16 mouse cellular contexts compared by ENCODE assay signal in the genomic region with DNA sequence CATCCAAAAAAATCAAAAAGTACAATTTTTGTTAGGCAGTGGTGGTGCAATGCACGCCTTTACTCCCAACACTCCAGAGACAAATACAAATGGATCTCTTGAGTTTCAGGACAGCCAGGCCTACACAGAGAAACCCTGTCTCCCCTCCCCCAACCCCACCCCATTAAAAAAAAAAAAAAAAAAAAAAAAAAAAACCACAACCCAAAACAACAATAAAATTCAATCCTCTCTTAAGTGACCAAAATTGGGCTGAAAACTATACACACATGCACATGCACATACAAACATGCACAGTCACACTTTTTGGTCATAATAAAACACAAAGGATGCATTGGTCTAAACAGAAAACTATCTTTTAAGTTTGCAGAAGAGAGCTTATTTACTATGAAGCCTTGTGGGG. TPM values are rescaled to one million over a fixed set of nuclear protein-coding genes. Genes with fewer than 3 reads are reported as not detected.
DNase-seq lines count a peak whose midpoint lies in the region; ATAC-seq and TF ChIP-seq lines count a peak whose summit lies in the region.
"Had no signal": no experiment of that assay in that cellular context is flagged by ENCODE, and none has a peak within 500 bp of the region (broad histone marks: within the 10 kb centered on the region; RNA-seq: fewer than 3 reads in every experiment).

No protein-coding gene starts in this region.

- intact Hi-C loops in heart, postnatal 25 days (cut with DNase I) = loop anchor here (5.0 kb wide), 3 partner anchors 88 to 463 kb away; no protein-coding TSS in a partner anchor

- no peaks in the 10 kb centered on the region for H3K9me3 ChIP-seq in heart, embryonic 10.5 days
- H3K9me3 ChIP-seq in MEL (replicated peaks; ENCODE audit: insufficient read depth, low read length) = no peaks in the 10 kb centered on the region
- H3K9me3 ChIP-seq in midbrain, embryonic 16.5 days (replicated peaks; ENCODE audit: control insufficient read depth, low read length, poor library complexity, severe bottlenecking) = no peaks in the 10 kb centered on the region
- H3K9me3 ChIP-seq: embryonic facial prominence, embryonic 12.5 days; liver, embryonic 12.5 days; midbrain, embryonic 12.5 days had no signal

- no peak for TF ChIP-seq EP300 in MEL (IDR thresholded peaks at IDR 0.05; ENCODE audit: low read depth in 1 of 2, low read length in 2 of 2)

- 35% methylated on average over 1 of the region's 1 CpGs for WGBS in heart, embryonic 10.5 days
- 75% methylated on average over 1 of the region's 1 CpGs for WGBS in midbrain, embryonic 16.5 days

- peak overlapping the region; percentile 12; the same call in 1 of the 2 replicates for H3K4me2 ChIP-seq in midbrain, embryonic 16.5 days (ENCODE audit: low read length)
- H3K4me2 ChIP-seq: embryonic facial prominence, embryonic 12.5 days; liver, embryonic 12.5 days had no signal

- TF ChIP-seq CTCF in layer of hippocampus, adult 2 months (conservative IDR thresholded peaks at IDR 0.05) = no peak
- TF ChIP-seq CTCF in MEL (IDR thresholded peaks at IDR 0.05 in 2 of 3, conservative IDR thresholded peaks at IDR 0.05 in 1 of 3; ENCODE audit: control insufficient read depth in 1 of 3, insufficient read depth in 1 of 3, low read depth in 2 of 3, low read length in 3 of 3, poor library complexity in 1 of 3, severe bottlenecking in 1 of 3) = no peak

- DNase-seq in heart, embryonic 10.5 days (ENCODE audit: low spot score) = no peak
- no peak for DNase-seq in heart, postnatal 25 days (ENCODE audit: low spot score)
- no peak for DNase-seq in layer of hippocampus, adult 2 months (ENCODE audit: low spot score in 2 of 2)
- no peak for DNase-seq in layer of hippocampus, adult 18-20 months (ENCODE audit: low spot score in 2 of 2)
- DNase-seq in MEL (ENCODE audit: low read depth, low spot score) = no peak
- DNase-seq in cerebellum, postnatal 4 days (ENCODE audit: low spot score in 2 of 2) = no peak
- DNase-seq: cerebellum, postnatal 36 days; gastrocnemius, postnatal 14 days; layer of hippocampus, adult 9-11 months; lung, postnatal 10 days had no signal

- H3K4me3 ChIP-seq in heart, embryonic 10.5 days = peak overlapping the region; percentile 93
- peak overlapping the region; percentile 88 for H3K4me3 ChIP-seq in layer of hippocampus, adult 2 months
- no peak overlapping the region for H3K4me3 ChIP-seq in MEL (ENCODE audit: control insufficient read depth in 1 of 2, insufficient read depth in 1 of 2, low read depth in 2 of 2, low read length in 2 of 2)
- H3K4me3 ChIP-seq in midbrain, embryonic 16.5 days (ENCODE audit: low read depth, low read length) = no peak overlapping the region; the same call in 1 of the 2 replicates
- H3K4me3 ChIP-seq: embryonic facial prominence, embryonic 12.5 days; liver, embryonic 12.5 days had no signal

- ATAC-seq in midbrain, embryonic 16.5 days = no peak
- ATAC-seq: activated CD4-positive, CD25-positive, alpha-beta regulatory T cell, adult 4 months had no signal

- no peak overlapping the region for H3K27ac ChIP-seq in heart, embryonic 10.5 days
- H3K27ac ChIP-seq in layer of hippocampus, adult 2 months = no peak overlapping the region
- H3K27ac ChIP-seq in MEL (ENCODE audit: control insufficient read depth, low read depth, low read length) = no peak overlapping the region
- no peak overlapping the region for H3K27ac ChIP-seq in midbrain, embryonic 16.5 days (ENCODE audit: low read length)
- H3K27ac ChIP-seq: embryonic facial prominence, embryonic 12.5 days; kidney, postnatal 0 days; liver, embryonic 12.5 days had no signal

- H3K79me2 ChIP-seq in MEL (ENCODE audit: control insufficient read depth, insufficient read depth, low read length, poor library complexity) = peaks cover 62% of the 10 kb centered on the region

- H3K4me1 ChIP-seq in heart, embryonic 10.5 days = peaks cover 13% of the 10 kb centered on the region; the same call in 1 of the 2 replicates
- peaks cover 13 to 27% of the 10 kb centered on the region in 2 experiments for H3K4me1 ChIP-seq in MEL (ENCODE audit: control insufficient read depth in 1 of 2, insufficient read depth in 2 of 2, low read length in 2 of 2)
- peaks cover 12% of the 10 kb centered on the region for H3K4me1 ChIP-seq in midbrain, embryonic 16.5 days (ENCODE audit: control insufficient read depth, insufficient read depth, low read length)

- no peaks in the 10 kb centered on the region for H3K36me3 ChIP-seq in heart, embryonic 10.5 days
- peaks cover 0 to 56% of the 10 kb centered on the region in 2 experiments; a peak in 2 of 4 replicates for H3K36me3 ChIP-seq in MEL (ENCODE audit: control insufficient read depth in 1 of 2, insufficient read depth in 2 of 2, low read length in 2 of 2)
- no peaks in the 10 kb centered on the region for H3K36me3 ChIP-seq in midbrain, embryonic 16.5 days (ENCODE audit: control insufficient read depth, insufficient read depth, low read length)
- H3K36me3 ChIP-seq: embryonic facial prominence, embryonic 12.5 days; liver, embryonic 12.5 days; midbrain, embryonic 12.5 days had no signal

- H3K9ac ChIP-seq in MEL (ENCODE audit: control insufficient read depth, low read depth, low read length, poor library complexity, severe bottlenecking) = no peak overlapping the region
- no peak overlapping the region for H3K9ac ChIP-seq in midbrain, embryonic 16.5 days (ENCODE audit: low read depth, low read length)
- H3K9ac ChIP-seq: embryonic facial prominence, embryonic 12.5 days; liver, embryonic 12.5 days had no signal

- TF ChIP-seq POLR2A in MEL (IDR thresholded peaks at IDR 0.05; ENCODE audit: control insufficient read depth in 1 of 2, insufficient read depth in 1 of 2, low read depth in 1 of 2, low read length in 2 of 2, poor library complexity in 1 of 2) = no peak

- no peak for TF ChIP-seq RAD21 in MEL (IDR thresholded peaks at IDR 0.05; ENCODE audit: low read depth, low read length)

- H3K27me3 ChIP-seq in heart, embryonic 10.5 days (ENCODE audit: insufficient read depth, poor library complexity, severe bottlenecking) = no peaks in the 10 kb centered on the region
- H3K27me3 ChIP-seq in MEL (ENCODE audit: control insufficient read depth in 1 of 2, insufficient read depth in 2 of 2, low read length in 2 of 2) = no peaks in the 10 kb centered on the region
- no peaks in the 10 kb centered on the region for H3K27me3 ChIP-seq in midbrain, embryonic 16.5 days (ENCODE audit: control insufficient read depth, insufficient read depth, low read depth, low read length)
- H3K27me3 ChIP-seq: embryonic facial prominence, embryonic 12.5 days; liver, embryonic 12.5 days; midbrain, embryonic 12.5 days had no signal

TF ChIP-seq in MEL, 35 proteins besides CTCF, POLR2A, EP300 and RAD21:
- TF ChIP-seq GATA1 (IDR thresholded peaks at IDR 0.05; ENCODE audit: low read depth, low read length) = no peak
- TF ChIP-seq ZNF384 (IDR thresholded peaks at IDR 0.05; ENCODE audit: low read depth, low read length) = peak; percentile 73

RNA-seq across cellular contexts. Expression of a gene that starts 9.6 kb away (rescaled TPM):
- polyA plus RNA-seq in heart, embryonic 10.5 days (2016; fragmentation: Nextera tagmentation; extraction: Ambion mirVana) = 39.3 and 44.5 TPM in 2 replicates
- total RNA-seq in heart, postnatal 25 days (2021) = 100 to 1,000 TPM; 444 to 447 TPM
- total RNA-seq in layer of hippocampus, adult 2 months (2021) = 100 to 1,000 TPM; 364 to 385 TPM
- 100 to 1,000 TPM; 352 to 400 TPM for total RNA-seq in layer of hippocampus, adult 18-20 months (2021)
- total RNA-seq in MEL (2012; rRNA removed) = 58.4 and 61.5 TPM in 2 replicates
- 1,000 to 10,000 TPM in 1 of 2 experiments, 100 to 1,000 TPM in 1; 128 to 1,938 TPM for polyA plus RNA-seq in MEL (2012; ENCODE audit: insufficient read depth in 1 of 2, insufficient read length in 2 of 2, low read depth in 1 of 2, low replicate concordance in 2 of 2, missing spikeins in 1 of 2)
- 36.7 and 41.2 TPM in 2 replicates for polyA plus RNA-seq in midbrain, embryonic 16.5 days (2015; fragmentation: Nextera tagmentation; extraction: Ambion mirVana)

Comparison
In these comparisons a context has a peak if more than half of its experiments do, and no peak if none do; other contexts are left out.
1. H3K4me3 ChIP-seq: peak in heart, embryonic 10.5 days (single experiment) and layer of hippocampus, adult 2 months (single experiment); none in MEL (0 of 2) and midbrain, embryonic 16.5 days (single experiment).